8 mouse cellular contexts compared by ENCODE assay signal in genomic region chr11:109362463-109363190, GRCm38 (mm10). TPM values are rescaled to one million over a fixed set of nuclear protein-coding genes. Genes with fewer than 3 reads are reported as not detected.
DNase-seq lines count a peak whose midpoint lies in the region; ATAC-seq lines count a peak whose summit lies in the region.

TSS of gene Gna13 (plus strand) at chr11:109362831.

- peak within 1 kb of the TSS; percentile 90 for H3K4me3 ChIP-seq in forebrain, embryonic 11.5 days (ENCODE audit: low read depth, low read length)
- H3K4me3 ChIP-seq in heart, embryonic 16.5 days (ENCODE audit: low read length) = peak within 1 kb of the TSS; percentile 81
- peak within 1 kb of the TSS; percentile 85 for H3K4me3 ChIP-seq in liver, embryonic 15.5 days (replicated peaks)
- H3K4me3 ChIP-seq in neural tube, embryonic 12.5 days = peak within 1 kb of the TSS; percentile 86

- peak; percentile 82 for ATAC-seq in forebrain, embryonic 11.5 days (replicated peaks; ENCODE audit: low FRiP score)
- ATAC-seq in heart, embryonic 16.5 days (replicated peaks; ENCODE audit: extremely low read depth, insufficient read depth, low FRiP score) = peak; percentile 78
- ATAC-seq in liver, embryonic 15.5 days (ENCODE audit: insufficient read depth) = peak; percentile 93
- ATAC-seq in neural tube, embryonic 12.5 days (ENCODE audit: low FRiP score, low read depth) = peak; percentile 79

- H3K9ac ChIP-seq in forebrain, embryonic 11.5 days (ENCODE audit: low read length) = peak within 1 kb of the TSS; percentile 94
- peak within 1 kb of the TSS; percentile 96 for H3K9ac ChIP-seq in heart, embryonic 16.5 days (ENCODE audit: low read length)
- H3K9ac ChIP-seq in liver, embryonic 15.5 days = peak within 1 kb of the TSS; percentile 96
- peak within 1 kb of the TSS; percentile 90 for H3K9ac ChIP-seq in neural tube, embryonic 12.5 days

- no peaks in the 10 kb centered on the region; the same call in 1 of the 2 replicates for H3K36me3 ChIP-seq in forebrain, embryonic 11.5 days (ENCODE audit: control insufficient read depth, insufficient read depth, low read length)
- H3K36me3 ChIP-seq in heart, embryonic 16.5 days (ENCODE audit: control insufficient read depth, insufficient read depth) = peaks cover 7% of the 10 kb centered on the region
- peaks cover 26% of the 10 kb centered on the region for H3K36me3 ChIP-seq in liver, embryonic 15.5 days (replicated peaks)
- peaks cover 14% of the 10 kb centered on the region for H3K36me3 ChIP-seq in neural tube, embryonic 12.5 days

- no peaks in the 10 kb centered on the region for H3K27me3 ChIP-seq in forebrain, embryonic 11.5 days (ENCODE audit: control insufficient read depth, insufficient read depth, low read length)
- H3K27me3 ChIP-seq in heart, embryonic 16.5 days (ENCODE audit: control insufficient read depth, insufficient read depth, low read length) = no peaks in the 10 kb centered on the region
- no peaks in the 10 kb centered on the region for H3K27me3 ChIP-seq in liver, embryonic 15.5 days
- no peaks in the 10 kb centered on the region for H3K27me3 ChIP-seq in neural tube, embryonic 12.5 days (replicated peaks)

- peak within 1 kb of the TSS; percentile 80 for H3K4me2 ChIP-seq in forebrain, embryonic 11.5 days (ENCODE audit: low read depth, low read length, severe bottlenecking)
- peak within 1 kb of the TSS; percentile 87 for H3K4me2 ChIP-seq in heart, embryonic 16.5 days (ENCODE audit: low read depth, low read length)
- H3K4me2 ChIP-seq in liver, embryonic 15.5 days = peak within 1 kb of the TSS; percentile 81
- peak within 1 kb of the TSS; percentile 86 for H3K4me2 ChIP-seq in neural tube, embryonic 12.5 days (replicated peaks)

- H3K27ac ChIP-seq in forebrain, embryonic 11.5 days (ENCODE audit: low read depth, low read length) = peak within 1 kb of the TSS; percentile 81
- peak within 1 kb of the TSS; percentile 99 for H3K27ac ChIP-seq in heart, embryonic 16.5 days (ENCODE audit: low read length)
- peak within 1 kb of the TSS; percentile 97 for H3K27ac ChIP-seq in liver, embryonic 15.5 days (replicated peaks)
- peak within 1 kb of the TSS; percentile 90 for H3K27ac ChIP-seq in neural tube, embryonic 12.5 days

- H3K9me3 ChIP-seq in forebrain, embryonic 11.5 days (ENCODE audit: control insufficient read depth, low read length) = no peaks in the 10 kb centered on the region
- no peaks in the 10 kb centered on the region for H3K9me3 ChIP-seq in heart, embryonic 16.5 days (replicated peaks; ENCODE audit: control insufficient read depth, low read length)
- no peaks in the 10 kb centered on the region for H3K9me3 ChIP-seq in liver, embryonic 15.5 days (replicated peaks)
- no peaks in the 10 kb centered on the region for H3K9me3 ChIP-seq in neural tube, embryonic 12.5 days

- under 1% methylated on average over 67 of the region's 89 CpGs for WGBS in forebrain, embryonic 11.5 days
- under 1% methylated on average over 50 of the region's 89 CpGs for WGBS in heart, embryonic 16.5 days
- under 1% methylated on average over 82 of the region's 89 CpGs for WGBS in liver, embryonic 15.5 days (ENCODE audit: insufficient replicate concordance)
- under 1% methylated on average over 64 of the region's 89 CpGs for WGBS in neural tube, embryonic 12.5 days

- peak; percentile 81 to 86 for DNase-seq in CD8-positive naive resting alpha-beta T cell, adult 2 months (ENCODE audit: low read depth in 2 of 2, low spot score in 2 of 2)
- peak; percentile 74 for DNase-seq in c-Kit-positive CD71-negative TER-119-negative erythroid progenitor cells, embryonic 14.5 days (ENCODE audit: low read depth)
- DNase-seq in forebrain, embryonic 11.5 days (ENCODE audit: low spot score) = peak; percentile 95
- DNase-seq in kidney, postnatal 36 days = peak; percentile 93 to 96
- peak; percentile 76 for DNase-seq in telencephalon, adult 2 months (ENCODE audit: low read depth, low spot score)

- H3K4me1 ChIP-seq in forebrain, embryonic 11.5 days (replicated peaks; ENCODE audit: control insufficient read depth, insufficient read depth, low read length) = 0 out of 2 replicates have a peak, but pooled peaks cover 4% of the 10 kb centered on the region
- H3K4me1 ChIP-seq in heart, embryonic 16.5 days (ENCODE audit: control insufficient read depth, insufficient read depth, low read length) = peaks cover 60% of the 10 kb centered on the region
- peaks cover 58% of the 10 kb centered on the region for H3K4me1 ChIP-seq in liver, embryonic 15.5 days (replicated peaks)
- H3K4me1 ChIP-seq in neural tube, embryonic 12.5 days = peaks cover 48% of the 10 kb centered on the region

RNA-seq across cellular contexts. Expression of gene Gna13, which starts in this region (rescaled TPM):
- 23.2 and 24.2 TPM in 2 replicates for polyA plus RNA-seq in forebrain, embryonic 11.5 days (2014; fragmentation: Nextera tagmentation; extraction: Ambion mirVana)
- 20.7 and 21.6 TPM in 2 replicates for polyA plus RNA-seq in heart, embryonic 16.5 days (2015; fragmentation: Nextera tagmentation; extraction: Ambion mirVana)
- polyA plus RNA-seq in liver, embryonic 15.5 days (2015; fragmentation: Nextera tagmentation; extraction: Ambion mirVana) = 13.3 and 14.7 TPM in 2 replicates
- polyA plus RNA-seq in neural tube, embryonic 12.5 days (2016; fragmentation: Nextera tagmentation; extraction: Ambion mirVana) = 18.6 and 18.7 TPM in 2 replicates

Comparison
In these comparisons a context has a peak if more than half of its experiments do, and no peak if none do; other contexts are left out.
1. Peak in every context shown above with its lines: DNase-seq, ATAC-seq, H3K4me3 ChIP-seq and H3K27ac ChIP-seq.